Mouse (Mus musculus) testis, adult 2 months (tissue): ENCODE results near the gene Exph5. TPM values are rescaled to one million over a fixed set of nuclear protein-coding genes. Genes with fewer than 3 reads are reported as not detected.

ENCODE experiments used
- H3K27ac ChIP-seq: fragments of 200-500 bp; 2 replicates; pipeline ENCODE4 v1.5.1; 2012; ENCODE audit warnings: low read depth, low read length; ENCODE audit not compliant: control insufficient read depth, insufficient read depth
- H3K27me3 ChIP-seq: fragments of 200-500 bp; 2 replicates; pipeline ENCODE4 v1.6.1; 2012; ENCODE audit warnings: mild to moderate bottlenecking, low read length, moderate library complexity; ENCODE audit not compliant: control insufficient read depth, insufficient read depth
- H3K36me3 ChIP-seq: fragments of 200-500 bp; 2 replicates; pipeline ENCODE4 v1.6.1; 2012; ENCODE audit warnings: mild to moderate bottlenecking, low read length; ENCODE audit not compliant: control insufficient read depth, insufficient read depth
- H3K4me1 ChIP-seq: fragments of 200-500 bp; 2 replicates; pipeline ENCODE4 v1.6.1; 2012; ENCODE audit warnings: low read length; ENCODE audit not compliant: control insufficient read depth, insufficient read depth
- H3K4me3 ChIP-seq: fragments of 200-500 bp; 2 replicates; pipeline ENCODE4 v1.5.1; 2012; ENCODE audit warnings: low read depth, mild to moderate bottlenecking, low read length, moderate library complexity, mixed read lengths; ENCODE audit not compliant: control insufficient read depth
- CTCF ChIP-seq: fragments of 200-500 bp; IDR thresholded peaks from 2 replicates; pipeline ENCODE4 v1.5.1; 2012; ENCODE audit warnings: low read depth, mild to moderate bottlenecking, inconsistent platforms, low read length, moderate library complexity; ENCODE audit not compliant: control insufficient read depth, insufficient read depth, insufficient replicate concordance
- POLR2A ChIP-seq: fragments of 200-500 bp; IDR thresholded peaks from 2 replicates; pipeline ENCODE4 v1.6.1; 2012; ENCODE audit warnings: low read depth, mild to moderate bottlenecking, inconsistent platforms, low read length, moderate library complexity; ENCODE audit not compliant: control insufficient read depth
- polyA plus RNA-seq: library from polyadenylated mRNA; depleted of rRNA; stranded (reverse); fragments of >200 nt; gene quantifications from 2 replicates; pipeline ENCODE4 v1.2.3, GENCODE M21; 2012

The Exph5 gene
- polyA plus RNA-seq, 1 experiment: 1.0 TPM

GRCm38 (mm10) chr9:53268036-53268435 is 33.4 kb upstream of the Exph5 start:
- TF ChIP-seq POLR2A: no peak
- TF ChIP-seq CTCF: no peak
- Histone ChIP-seq H3K27ac (no peak overlapping the region), H3K4me3 (no peak overlapping the region), H3K27me3 (no peaks in the 10 kb centered on the region), H3K36me3 (no peaks in the 10 kb centered on the region), H3K4me1 (no peaks in the 10 kb centered on the region)

GRCm38 (mm10) chr9:53268731-53269465 is 32.6 kb upstream of the Exph5 start:
- Histone ChIP-seq H3K4me1 (no peaks in the 10 kb centered on the region), H3K27me3 (no peaks in the 10 kb centered on the region), H3K27ac (no peak overlapping the region), H3K4me3 (no peak overlapping the region), H3K36me3 (no peaks in the 10 kb centered on the region)
- TF ChIP-seq POLR2A: no peak
- TF ChIP-seq CTCF: no peak

GRCm38 (mm10) chr9:53269466-53269755 is 32.1 kb upstream of the Exph5 start:
- H3K27me3 ChIP-seq: no peaks in the 10 kb centered on the region
- TF ChIP-seq POLR2A (no peak), CTCF (no peak)
- H3K27ac ChIP-seq: no peak overlapping the region
- H3K36me3 ChIP-seq: no peaks in the 10 kb centered on the region
- H3K4me3 ChIP-seq: no peak overlapping the region
- H3K4me1 ChIP-seq: no peaks in the 10 kb centered on the region

GRCm38 (mm10) chr9:53271281-53272022 is 30.0 kb upstream of the Exph5 start:
- Histone ChIP-seq H3K27ac (no peak overlapping the region), H3K36me3 (no peaks in the 10 kb centered on the region), H3K4me1 (no peaks in the 10 kb centered on the region), H3K4me3 (no peak overlapping the region), H3K27me3 (no peaks in the 10 kb centered on the region)
- no peak for TF ChIP-seq POLR2A
- no peak for TF ChIP-seq CTCF

GRCm38 (mm10) chr9:53272207-53272606 is 29.3 kb upstream of the Exph5 start:
- H3K36me3 ChIP-seq: no peaks in the 10 kb centered on the region
- H3K27ac ChIP-seq: no peak overlapping the region
- H3K4me3 ChIP-seq: no peak overlapping the region
- TF ChIP-seq POLR2A (no peak), CTCF (no peak)
- no peaks in the 10 kb centered on the region for H3K27me3 ChIP-seq
- H3K4me1 ChIP-seq: no peaks in the 10 kb centered on the region

DNA sequence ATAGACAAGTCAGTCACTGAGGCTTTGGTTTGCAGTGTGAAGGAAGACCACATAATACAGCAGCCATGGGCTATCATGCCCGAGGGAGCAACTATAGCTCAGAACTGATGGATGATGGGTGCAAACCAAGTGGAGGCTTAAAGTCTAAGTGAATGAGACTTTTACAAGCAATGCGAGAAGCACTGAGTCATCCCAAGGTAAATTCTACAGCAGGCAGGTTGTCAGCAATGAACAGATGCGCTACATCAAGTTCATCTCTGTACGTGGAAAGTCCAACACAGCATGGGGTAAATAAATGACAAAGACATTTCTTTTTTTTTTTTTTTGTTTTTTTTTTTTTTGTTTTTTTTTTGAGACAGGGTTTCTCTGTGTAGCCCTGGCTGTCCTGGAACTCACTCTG is 28.8 kb upstream of the Exph5 start:
- Histone ChIP-seq H3K36me3 (no peaks in the 10 kb centered on the region), H3K4me1 (no peaks in the 10 kb centered on the region), H3K4me3 (no peak overlapping the region), H3K27me3 (no peaks in the 10 kb centered on the region), H3K27ac (no peak overlapping the region)
- TF ChIP-seq POLR2A: no peak
- TF ChIP-seq CTCF: no peak

- H3K4me1 ChIP-seq: no peaks in the 10 kb centered on the region
- no peaks in the 10 kb centered on the region for H3K27me3 ChIP-seq
- no peaks in the 10 kb centered on the region for H3K36me3 ChIP-seq
- no peak for TF ChIP-seq CTCF
- no peak for TF ChIP-seq POLR2A
- H3K27ac ChIP-seq: no peak overlapping the region
- no peak overlapping the region for H3K4me3 ChIP-seq
Measured at GRCm38 (mm10) chr9:53276381-53276780, 25.1 kb upstream of the Exph5 start.
